Mouse (Mus musculus) thymus, postnatal 0 days (tissue): ENCODE data around the gene Armc2. TPM values are rescaled to one million over a fixed set of nuclear protein-coding genes. Genes with fewer than 3 reads are reported as not detected.
A peak's percentile ranks its signal among the peaks of the same experiment; 100 is the strongest.

Experiments used
- DNase-seq: peaks from one replicate; pipeline ENCODE4 v3.0.0-alpha.2; 2015; ENCODE audit warnings: low spot score
- polyA plus RNA-seq: library from polyadenylated mRNA; unstranded; fragments of >200 nt; fragmentation: Nextera tagmentation; extraction: Ambion mirVana; gene quantifications from 2 replicates; pipeline ENCODE4 v1.2.1, GENCODE M21; 2015

Armc2 gene
- polyA plus RNA-seq, 1 experiment from 2014 or later, result 0.25 TPM

DNA sequence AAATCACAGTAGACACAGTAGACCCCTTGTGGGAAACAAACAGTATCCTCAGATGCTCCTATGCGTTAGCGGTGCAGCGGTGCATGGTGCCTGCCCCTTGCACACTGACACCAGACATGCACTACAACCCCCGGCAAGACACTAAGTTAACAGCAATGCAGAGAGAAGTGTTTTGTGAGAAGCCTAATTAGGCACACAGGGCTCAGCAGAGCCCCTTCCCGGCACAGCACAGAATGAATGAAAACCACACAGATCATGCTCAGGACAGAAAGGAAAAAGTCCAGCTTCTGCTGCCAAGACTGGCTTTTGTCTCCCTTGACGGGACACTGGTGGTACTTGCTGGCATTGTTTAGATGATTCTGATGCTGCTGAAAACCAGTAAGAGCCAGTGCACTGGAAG, 109.3 kb downstream of the Armc2 start:
- no peak for DNase-seq

GRCm38 (mm10) chr10:41907950-41908349, 110.3 kb downstream of the Armc2 start:
- no peak for DNase-seq

DNA sequence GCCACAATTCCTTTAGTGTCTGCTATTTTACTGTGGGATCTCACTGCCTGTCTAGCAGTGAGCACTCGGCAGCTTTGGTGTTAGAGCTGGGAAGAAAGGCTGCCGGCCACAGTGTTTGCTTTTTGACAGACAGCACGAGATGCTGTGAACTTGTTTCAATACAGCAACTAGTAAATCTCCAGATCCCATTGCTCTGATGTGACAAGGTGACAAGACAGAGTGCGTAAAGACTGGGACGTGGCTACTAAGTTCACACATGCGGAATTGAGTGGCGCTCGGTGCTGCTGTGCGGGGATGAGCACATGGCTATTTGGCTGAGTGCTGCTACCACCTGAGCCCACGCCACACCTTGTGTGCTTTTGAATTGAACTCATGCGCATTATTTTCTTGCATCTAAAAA, 110.8 kb downstream of the Armc2 start:
- DNase-seq, result no peak

- no peak for DNase-seq
These were observed 116.4 kb downstream of the Armc2 start for GRCm38 (mm10) chr10:41901864-41902263.

GRCm38 (mm10) chr10:41901456-41901855, 116.8 kb downstream of the Armc2 start:
- no peak for DNase-seq

GRCm38 (mm10) chr10:41896865-41897264, 121.4 kb downstream of the Armc2 start:
- DNase-seq, result no peak

GRCm38 (mm10) chr10:41896425-41896824, 121.8 kb downstream of the Armc2 start:
- DNase-seq, result no peak

GRCm38 (mm10) chr10:41893433-41894411, 124.5 kb downstream of the Armc2 start:
- DNase-seq, result no peak

DNA sequence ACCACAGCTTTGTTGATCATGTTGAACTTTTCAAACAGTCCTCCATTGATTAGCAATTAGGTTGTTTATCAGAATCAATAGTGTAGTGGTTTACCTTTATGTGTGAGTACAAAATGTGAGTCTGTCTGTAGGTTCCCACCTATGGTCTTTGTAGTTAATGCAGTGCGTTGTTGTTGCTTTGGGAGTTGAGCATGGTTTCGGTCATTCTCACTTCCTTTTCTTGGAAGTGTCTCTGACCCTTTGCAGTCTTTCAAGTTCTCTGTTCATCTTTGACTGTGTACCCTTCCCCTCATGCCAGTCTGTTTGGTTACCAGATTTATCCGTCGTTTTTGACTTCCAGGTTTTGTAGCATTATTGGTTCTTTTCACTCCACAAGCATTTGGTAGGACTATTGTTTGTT, 126.9 kb downstream of the Armc2 start:
- no peak for DNase-seq

GRCm38 (mm10) chr10:41890537-41890936, 127.7 kb downstream of the Armc2 start:
- no peak for DNase-seq

GRCm38 (mm10) chr10:41889566-41889965, 128.7 kb downstream of the Armc2 start:
- DNase-seq, result no peak

DNA sequence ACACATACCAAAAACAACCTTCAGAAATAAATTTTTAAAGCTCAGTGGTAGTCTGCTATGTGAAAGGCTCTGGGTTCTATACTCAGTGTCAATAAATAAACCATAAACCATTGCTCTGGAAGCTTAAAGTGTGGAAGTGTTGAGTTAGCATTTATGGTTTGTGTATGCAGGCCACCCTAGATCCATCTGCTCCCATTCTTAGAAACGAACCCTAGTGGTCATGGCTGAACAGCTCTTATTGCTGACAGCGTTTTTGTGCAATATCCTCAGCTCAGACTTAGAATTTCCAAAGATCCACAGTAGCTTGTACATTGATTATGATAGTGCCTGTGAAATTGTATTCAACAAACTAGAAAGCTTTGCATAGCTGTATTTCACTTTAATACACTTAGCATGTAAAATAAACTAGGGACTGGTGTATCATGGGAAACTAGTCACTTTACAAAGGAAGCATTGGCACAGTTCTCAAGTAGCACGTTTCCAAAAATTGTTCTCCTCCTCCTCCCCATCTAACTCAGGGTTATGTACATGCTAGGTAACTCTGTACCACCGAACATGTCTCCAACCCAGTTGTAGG, 129.8 kb downstream of the Armc2 start:
- peak; percentile 62 for DNase-seq

DNA sequence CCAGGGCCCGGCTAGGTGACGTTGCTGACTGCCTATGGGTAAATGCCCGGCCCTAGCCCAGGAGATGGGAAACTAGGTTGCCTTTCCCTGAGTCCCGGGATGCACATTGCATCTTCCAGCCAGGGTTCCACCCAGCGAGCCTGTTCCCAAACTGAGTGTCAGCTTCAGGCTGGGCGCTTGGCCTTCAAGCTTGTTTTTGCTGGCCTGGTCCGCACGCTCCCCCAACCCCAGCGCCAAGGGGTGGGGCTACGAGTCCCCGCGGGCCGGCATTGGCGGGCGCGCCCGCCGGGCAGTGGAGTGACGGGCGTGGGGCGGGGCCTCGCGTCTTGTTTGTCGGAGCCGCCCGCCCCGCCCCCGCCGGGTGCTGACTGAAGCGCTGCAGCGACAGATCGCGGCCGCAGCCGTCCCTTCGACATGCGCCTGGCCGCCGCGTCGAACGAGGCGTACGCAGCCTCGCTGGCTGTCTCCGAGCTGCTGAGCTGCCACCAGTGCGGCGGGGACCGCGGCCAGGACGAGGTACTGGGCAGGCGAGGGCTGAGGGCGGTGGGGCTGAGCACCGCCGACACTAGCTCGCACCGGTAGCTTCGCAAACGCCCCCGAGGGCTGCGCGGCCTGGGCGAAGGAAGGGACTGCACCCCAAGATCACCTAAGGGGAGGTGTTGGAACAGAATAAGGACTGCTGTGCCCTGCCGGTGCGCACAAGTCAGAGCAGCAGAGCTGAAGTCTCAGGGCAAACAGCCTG, 131.0 kb downstream of the Armc2 start:
- peak; percentile 96 for DNase-seq

- no peak for DNase-seq
These were observed 134.3 kb downstream of the Armc2 start for GRCm38 (mm10) chr10:41883741-41884575.

- DNase-seq, result no peak
These were observed 136.8 kb downstream of the Armc2 start for GRCm38 (mm10) chr10:41881438-41881837.

DNA sequence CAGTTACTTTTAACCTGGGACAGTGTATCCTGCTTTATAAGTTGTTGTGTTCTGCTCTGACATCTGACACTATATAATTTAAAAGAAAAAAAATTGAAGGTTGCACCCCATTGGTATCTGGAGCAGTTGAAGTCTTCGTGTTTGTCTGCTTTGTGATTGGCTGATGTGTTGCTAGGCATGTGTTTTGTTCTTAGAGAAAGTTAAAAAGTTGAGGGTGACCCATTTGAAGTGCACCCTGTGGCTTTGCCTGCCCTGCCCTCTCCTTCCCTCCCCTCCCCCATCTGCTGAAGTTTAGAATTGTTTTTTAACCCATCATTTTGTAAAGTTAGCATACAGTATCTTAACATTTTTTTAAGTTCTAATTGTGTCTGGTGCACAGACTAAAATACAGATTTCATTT, 137.5 kb downstream of the Armc2 start:
- DNase-seq, result peak; percentile 81

DNA sequence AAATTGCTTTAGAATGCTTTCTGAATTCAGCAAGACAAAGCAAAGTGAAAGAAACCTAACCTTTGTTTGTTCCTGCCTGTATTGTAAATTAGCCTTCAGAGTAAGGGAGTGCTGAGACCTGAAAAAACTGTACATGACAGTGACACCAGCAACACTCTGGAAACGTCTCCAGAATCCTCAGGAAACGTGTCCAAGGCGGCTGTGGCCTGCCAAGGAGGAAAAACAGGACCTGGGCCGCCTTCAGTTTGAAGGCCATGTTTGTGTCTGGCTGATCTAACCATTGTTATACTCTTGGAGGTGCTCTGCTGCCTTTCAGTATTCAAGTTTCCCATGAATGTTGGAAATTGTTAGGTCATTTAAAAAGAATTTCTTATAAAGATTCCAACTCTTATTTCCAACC, 138.0 kb downstream of the Armc2 start:
- DNase-seq, result no peak

- DNase-seq, result no peak
These were observed 138.6 kb downstream of the Armc2 start for GRCm38 (mm10) chr10:41879675-41880074.

DNA sequence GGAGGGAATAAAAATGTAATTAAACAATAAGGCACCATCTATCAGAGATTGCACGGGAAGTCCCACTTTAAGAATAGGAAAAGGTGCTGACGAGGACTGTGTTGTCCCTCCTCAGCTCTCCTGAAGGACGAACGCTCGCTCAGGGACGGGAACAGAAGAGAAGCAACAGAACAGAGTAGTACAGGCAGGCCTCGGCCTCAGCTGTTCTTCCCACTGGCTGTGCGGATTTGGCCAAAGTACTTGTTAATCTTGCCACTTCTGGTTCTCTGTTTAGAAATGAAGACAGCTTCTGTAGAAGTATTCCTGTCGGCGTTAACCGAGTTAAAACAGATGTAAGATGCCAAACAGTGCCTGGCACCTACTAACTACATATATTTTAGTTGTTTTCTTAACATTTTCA, 139.9 kb downstream of the Armc2 start:
- no peak for DNase-seq

- no peak for DNase-seq
These were observed 142.6 kb downstream of the Armc2 start for GRCm38 (mm10) chr10:41875624-41876023.

GRCm38 (mm10) chr10:41871564-41871963, 146.7 kb downstream of the Armc2 start:
- DNase-seq, result no peak
